Mouse (Mus musculus) neural tube, embryonic 12.5 days (tissue): Measurements from ENCODE around the gene A2ml1. TPM values are rescaled to one million over a fixed set of nuclear protein-coding genes. Genes with fewer than 3 reads are reported as not detected.

Source experiments
- ATAC-seq: fragments of 200-750 bp; cut with Nextera tagmentation; 2 replicates; pipeline ENCODE4 v1.8.0; 2017; ENCODE audit warnings: low read depth, mild to moderate bottlenecking, moderate TSS enrichment, moderate library complexity; ENCODE audit not compliant: low FRiP score
- H3K27ac ChIP-seq: fragments of 300-500 bp; sonication (generic); 2 replicates; pipeline ENCODE4 v1.5.1; 2016
- H3K27me3 ChIP-seq: fragments of 300-500 bp; sonication (generic); replicated peaks from 2 replicates; pipeline ENCODE4 v1.6.1; 2016; ENCODE audit warnings: mild to moderate bottlenecking
- H3K36me3 ChIP-seq: fragments of 300-500 bp; sonication (generic); 2 replicates; pipeline ENCODE4 v1.6.1; 2016; ENCODE audit warnings: mild to moderate bottlenecking
- H3K4me1 ChIP-seq: fragments of 300-500 bp; sonication (generic); 2 replicates; pipeline ENCODE4 v1.6.1; 2016
- H3K4me2 ChIP-seq: fragments of 300-500 bp; sonication (generic); replicated peaks from 2 replicates; pipeline ENCODE4 v1.6.1; 2016; ENCODE audit warnings: mild to moderate bottlenecking
- H3K4me3 ChIP-seq: fragments of 300-500 bp; sonication (generic); 2 replicates; pipeline ENCODE4 v1.5.1; 2016
- H3K9ac ChIP-seq: fragments of 300-500 bp; sonication (generic); 2 replicates; pipeline ENCODE4 v1.6.1; 2016; ENCODE audit warnings: mild to moderate bottlenecking
- H3K9me3 ChIP-seq: fragments of 300-500 bp; sonication (generic); 2 replicates; pipeline ENCODE4 v1.6.1; 2016; ENCODE audit warnings: mild to moderate bottlenecking
- WGBS: fragments of 180-500 bp; shearing (Covaris S2); methylation state at CpG from one replicate; pipeline ENCODE4 v1.1.7; 2016; 5-methylcytosine and 5-hydroxymethylcytosine counted together
- polyA plus RNA-seq: library from polyadenylated mRNA; unstranded; fragments of >200 nt; fragmentation: Nextera tagmentation; extraction: Ambion mirVana; gene quantifications from 2 replicates; pipeline ENCODE4 v1.2.1, GENCODE M21; 2016

A2ml1 gene
- polyA plus RNA-seq, 1 experiment from 2014 or later = not detected

DNA sequence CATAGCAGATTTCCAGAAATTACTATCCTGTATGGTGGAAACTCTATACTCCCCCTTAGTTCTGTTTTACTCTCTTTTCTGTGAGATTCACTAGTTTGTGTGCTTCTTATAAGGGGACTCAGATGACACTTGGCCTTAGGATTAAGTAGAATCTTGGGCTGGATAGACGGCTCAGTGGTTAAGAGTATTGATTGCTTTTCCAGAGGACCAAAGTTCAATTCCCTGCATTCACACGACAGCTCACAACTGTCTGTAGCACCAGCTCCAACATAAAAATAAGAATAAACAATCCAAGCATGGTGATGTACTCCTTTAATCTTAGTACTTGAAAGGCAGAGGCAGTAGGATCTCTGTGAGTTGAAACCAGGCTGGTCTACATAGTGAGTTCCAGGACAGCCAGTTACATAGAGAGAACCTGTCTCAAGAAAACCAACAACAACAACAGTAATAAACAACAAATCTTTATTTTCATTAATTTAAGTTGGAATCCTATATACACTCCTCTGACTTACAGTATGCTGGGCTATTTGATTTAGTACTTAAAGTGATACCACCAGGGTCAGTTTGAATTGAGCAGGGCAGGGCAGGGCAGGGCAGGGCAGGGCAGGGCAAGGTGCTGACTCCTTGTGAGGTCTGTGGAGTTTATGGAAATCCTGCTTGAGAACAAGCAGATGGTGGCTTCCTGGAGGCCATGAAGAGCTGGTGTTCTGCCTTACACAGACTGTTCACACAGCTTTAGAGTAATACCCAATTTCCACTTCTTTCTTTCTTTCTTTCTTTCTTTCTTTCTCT lies 17.0 kb upstream of the A2ml1 start:
- ATAC-seq = no peak
- no peaks in the 10 kb centered on the region for H3K36me3 ChIP-seq
- no peak overlapping the region for H3K27ac ChIP-seq
- WGBS = 69% methylated on average over 2 of the region's 2 CpGs
- no peaks in the 10 kb centered on the region for H3K27me3 ChIP-seq
- no peak overlapping the region for H3K4me2 ChIP-seq
- H3K9me3 ChIP-seq = no peaks in the 10 kb centered on the region
- no peak overlapping the region for H3K9ac ChIP-seq
- peaks cover 3% of the 10 kb centered on the region; the same call in 1 of the 2 replicates for H3K4me1 ChIP-seq
- no peak overlapping the region for H3K4me3 ChIP-seq

- H3K4me1 ChIP-seq = peaks cover 3% of the 10 kb centered on the region; the same call in 1 of the 2 replicates
- no peak overlapping the region for H3K4me3 ChIP-seq
- no peak overlapping the region for H3K27ac ChIP-seq
- H3K9me3 ChIP-seq = no peaks in the 10 kb centered on the region
- peak overlapping the region; percentile 48 for H3K4me2 ChIP-seq
- ATAC-seq = peak; percentile 95
- no peaks in the 10 kb centered on the region for H3K27me3 ChIP-seq
- 13% methylated on average over 9 of the region's 9 CpGs for WGBS
- H3K9ac ChIP-seq = no peak overlapping the region
- no peaks in the 10 kb centered on the region for H3K36me3 ChIP-seq
Measured at GRCm38 (mm10) chr6:128597121-128597522, 15.7 kb upstream of the A2ml1 start.

- Histone ChIP-seq H3K27me3 (no peaks in the 10 kb centered on the region), H3K4me2 (no peak overlapping the region), H3K9me3 (no peaks in the 10 kb centered on the region), H3K36me3 (no peaks in the 10 kb centered on the region), H3K4me3 (no peak overlapping the region), H3K9ac (no peak overlapping the region), H3K4me1 (peaks cover 3% of the 10 kb centered on the region; the same call in 1 of the 2 replicates), H3K27ac (no peak overlapping the region)
- ATAC-seq = no peak
- 89% methylated on average over 9 of the region's 9 CpGs for WGBS
Measured at GRCm38 (mm10) chr6:128594651-128595050, 13.2 kb upstream of the A2ml1 start.

GRCm38 (mm10) chr6:128589426-128589825 lies 8.0 kb upstream of the A2ml1 start:
- H3K9me3 ChIP-seq = no peaks in the 10 kb centered on the region
- no peak for ATAC-seq
- H3K4me1 ChIP-seq = no peaks in the 10 kb centered on the region
- H3K4me2 ChIP-seq = no peak overlapping the region
- H3K4me3 ChIP-seq = no peak overlapping the region
- H3K27ac ChIP-seq = no peak overlapping the region
- H3K9ac ChIP-seq = no peak overlapping the region
- 59% methylated on average over 4 of the region's 4 CpGs for WGBS
- H3K27me3 ChIP-seq = no peaks in the 10 kb centered on the region
- H3K36me3 ChIP-seq = no peaks in the 10 kb centered on the region

- Histone ChIP-seq H3K4me2 (no peak overlapping the region), H3K9ac (no peak overlapping the region), H3K9me3 (no peaks in the 10 kb centered on the region), H3K36me3 (no peaks in the 10 kb centered on the region), H3K27ac (no peak overlapping the region), H3K27me3 (no peaks in the 10 kb centered on the region), H3K4me1 (no peaks in the 10 kb centered on the region), H3K4me3 (no peak overlapping the region)
- no peak for ATAC-seq
- WGBS = 88% methylated on average over 6 of the region's 6 CpGs
Measured at GRCm38 (mm10) chr6:128587619-128588018, 6.2 kb upstream of the A2ml1 start.

DNA sequence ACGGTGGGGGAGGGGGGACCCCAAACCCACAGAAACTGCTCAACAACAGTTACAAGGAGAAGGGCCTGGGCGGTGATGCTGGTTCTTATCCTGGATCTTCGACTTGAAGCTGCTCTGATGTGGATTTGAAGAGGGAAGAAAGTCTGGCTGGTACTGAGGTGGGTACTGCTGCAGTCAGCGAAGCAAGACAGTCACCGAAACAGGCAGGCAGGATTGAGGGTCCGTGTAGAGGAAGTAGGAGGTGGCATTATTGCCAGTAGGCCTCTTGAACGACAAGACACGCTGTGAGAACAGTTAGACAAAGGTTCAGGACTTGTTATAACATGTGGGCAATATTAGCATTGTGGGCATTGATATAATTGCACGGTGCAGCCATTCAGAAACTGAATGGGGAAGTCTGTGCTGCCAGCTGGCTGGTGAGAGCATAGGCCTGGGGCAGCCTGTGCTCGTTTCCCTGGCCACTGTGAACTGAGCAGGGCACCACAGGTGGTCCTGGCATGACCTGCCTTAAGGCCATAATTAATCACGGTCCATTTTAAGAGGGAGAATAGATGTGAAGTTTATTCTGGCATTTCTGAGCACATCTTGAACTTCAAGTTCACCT lies 4.3 kb upstream of the A2ml1 start:
- no peaks in the 10 kb centered on the region for H3K9me3 ChIP-seq
- H3K9ac ChIP-seq = no peak overlapping the region
- no peaks in the 10 kb centered on the region for H3K27me3 ChIP-seq
- no peak overlapping the region for H3K27ac ChIP-seq
- H3K4me2 ChIP-seq = no peak overlapping the region
- ATAC-seq = 0 out of 2 replicates have a peak, but pooled peaks have one; percentile 33
- H3K36me3 ChIP-seq = no peaks in the 10 kb centered on the region
- H3K4me1 ChIP-seq = no peaks in the 10 kb centered on the region
- 64% methylated on average over 11 of the region's 11 CpGs for WGBS
- no peak overlapping the region for H3K4me3 ChIP-seq

DNA sequence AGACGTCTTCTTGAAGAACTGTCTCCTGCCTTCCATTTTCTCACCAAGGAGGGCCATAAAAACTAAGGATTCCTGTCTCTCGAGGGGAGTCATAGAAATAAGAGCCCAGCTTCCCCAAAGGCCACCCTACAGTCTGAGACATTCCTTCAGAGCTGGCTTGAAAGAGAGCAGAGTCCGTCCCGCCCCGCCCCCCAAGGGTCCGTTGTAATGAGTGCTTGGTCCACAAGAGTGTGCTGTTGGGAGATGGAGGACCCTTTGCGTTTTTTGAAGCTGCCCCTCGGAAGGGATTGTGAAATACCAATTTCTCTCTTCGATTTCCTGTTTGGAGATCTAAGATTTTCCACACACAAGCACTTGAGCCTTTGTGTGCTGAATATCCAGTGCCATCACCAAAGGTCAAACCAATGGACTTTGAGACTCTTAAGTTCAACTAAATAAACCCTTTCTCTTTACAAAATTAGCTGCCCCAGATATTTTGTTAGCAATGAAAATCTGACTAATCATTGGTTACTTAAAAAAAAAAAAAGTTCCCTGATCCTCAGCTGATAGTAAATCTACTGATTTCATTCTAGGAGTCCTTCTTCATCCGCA lies 2.8 kb upstream of the A2ml1 start:
- no peak overlapping the region for H3K27ac ChIP-seq
- H3K4me3 ChIP-seq = no peak overlapping the region
- no peak overlapping the region for H3K9ac ChIP-seq
- H3K9me3 ChIP-seq = no peaks in the 10 kb centered on the region
- H3K4me1 ChIP-seq = no peaks in the 10 kb centered on the region
- no peaks in the 10 kb centered on the region for H3K36me3 ChIP-seq
- no peaks in the 10 kb centered on the region for H3K27me3 ChIP-seq
- 27% methylated on average over 10 of the region's 10 CpGs for WGBS
- H3K4me2 ChIP-seq = no peak overlapping the region; the same call in 1 of the 2 replicates
- 0 out of 2 replicates have a peak, but pooled peaks have one; percentile 44 for ATAC-seq

- Histone ChIP-seq H3K36me3 (no peaks in the 10 kb centered on the region), H3K4me2 (no peak overlapping the region), H3K9me3 (no peaks in the 10 kb centered on the region), H3K27me3 (no peaks in the 10 kb centered on the region), H3K9ac (no peak overlapping the region), H3K4me3 (no peak overlapping the region), H3K4me1 (no peaks in the 10 kb centered on the region), H3K27ac (no peak overlapping the region)
- ATAC-seq = no peak
- WGBS = 86% methylated on average over 9 of the region's 9 CpGs
Measured at GRCm38 (mm10) chr6:128577301-128577700, 4.1 kb downstream of the A2ml1 start.

DNA sequence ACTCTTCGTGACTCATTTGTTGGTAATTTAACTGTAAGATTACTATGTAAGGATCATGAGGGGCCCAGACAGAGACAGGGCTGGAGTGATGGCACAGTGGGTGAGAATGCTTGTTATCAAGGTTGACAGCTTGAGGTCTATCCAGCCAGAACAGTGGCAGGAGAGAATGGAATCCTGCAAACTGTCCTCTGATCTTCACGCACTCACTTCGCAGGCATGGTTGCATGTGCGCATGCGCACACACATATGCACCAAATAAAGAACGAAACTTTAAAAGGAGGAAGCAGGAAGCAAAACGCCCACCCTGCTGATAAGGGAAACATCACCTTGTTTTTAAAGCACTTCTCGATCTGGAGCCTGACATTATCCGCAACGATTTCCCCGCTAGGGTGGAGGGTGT lies 14.8 kb downstream of the A2ml1 start:
- no peak overlapping the region for H3K4me3 ChIP-seq
- no peaks in the 10 kb centered on the region for H3K27me3 ChIP-seq
- no peaks in the 10 kb centered on the region for H3K4me1 ChIP-seq
- no peak for ATAC-seq
- WGBS = 93% methylated on average over 11 of the region's 11 CpGs
- H3K4me2 ChIP-seq = no peak overlapping the region
- H3K9me3 ChIP-seq = no peaks in the 10 kb centered on the region
- no peaks in the 10 kb centered on the region for H3K36me3 ChIP-seq
- no peak overlapping the region for H3K9ac ChIP-seq
- no peak overlapping the region for H3K27ac ChIP-seq

DNA sequence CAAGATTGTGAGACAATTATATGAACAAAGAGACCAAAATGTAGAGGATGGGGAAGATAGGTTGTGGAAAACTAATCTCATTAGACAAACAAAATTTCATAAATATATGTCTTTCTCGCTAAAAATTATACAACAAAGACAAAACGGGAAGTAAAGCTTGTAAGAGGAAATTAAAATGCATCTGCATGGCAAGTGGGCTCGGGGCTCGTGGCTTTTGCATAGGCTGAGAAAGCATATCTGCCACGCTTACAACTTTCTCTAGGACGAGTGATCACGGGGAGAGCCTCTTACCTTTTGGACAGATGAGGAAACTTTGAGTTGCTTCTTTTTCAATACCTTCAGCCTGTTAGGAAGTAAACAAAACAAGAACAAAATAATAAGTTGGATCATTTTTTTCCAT lies 27.4 kb downstream of the A2ml1 start:
- no peak overlapping the region for H3K27ac ChIP-seq
- no peaks in the 10 kb centered on the region for H3K27me3 ChIP-seq
- no peaks in the 10 kb centered on the region for H3K36me3 ChIP-seq
- no peak for ATAC-seq
- no peak overlapping the region for H3K4me2 ChIP-seq
- H3K4me1 ChIP-seq = no peaks in the 10 kb centered on the region
- no peak overlapping the region for H3K4me3 ChIP-seq
- 91% methylated on average over 7 of the region's 7 CpGs for WGBS
- no peak overlapping the region for H3K9ac ChIP-seq
- H3K9me3 ChIP-seq = no peaks in the 10 kb centered on the region

GRCm38 (mm10) chr6:128549463-128550452 lies 31.6 kb downstream of the A2ml1 start:
- H3K4me1 ChIP-seq = no peaks in the 10 kb centered on the region
- no peak overlapping the region for H3K4me3 ChIP-seq
- no peak overlapping the region for H3K9ac ChIP-seq
- ATAC-seq = no peak
- H3K27ac ChIP-seq = no peak overlapping the region
- 83% methylated on average over 15 of the region's 15 CpGs for WGBS
- no peaks in the 10 kb centered on the region for H3K27me3 ChIP-seq
- H3K4me2 ChIP-seq = no peak overlapping the region
- no peaks in the 10 kb centered on the region for H3K36me3 ChIP-seq
- H3K9me3 ChIP-seq = no peaks in the 10 kb centered on the region

DNA sequence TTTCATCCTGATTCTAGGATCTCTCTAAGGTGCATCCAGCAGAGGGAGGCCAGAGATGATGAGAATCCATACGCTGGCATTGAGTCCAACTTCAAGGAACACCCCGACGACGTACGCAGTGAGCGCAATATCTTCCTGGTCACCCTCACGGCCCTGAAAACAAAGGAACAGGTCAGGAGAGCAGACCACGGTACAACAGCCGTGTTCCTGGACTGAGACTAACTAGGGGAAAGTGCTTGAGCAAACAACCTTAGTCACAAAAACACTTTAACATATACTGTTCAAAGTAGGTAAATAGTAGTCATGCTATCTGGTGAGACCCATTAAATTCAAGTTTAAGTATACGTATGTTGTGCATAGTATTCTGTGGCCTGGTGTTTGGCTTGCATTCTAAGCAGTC lies 32.9 kb downstream of the A2ml1 start:
- 92% methylated on average over 10 of the region's 10 CpGs for WGBS
- no peaks in the 10 kb centered on the region for H3K27me3 ChIP-seq

More for the DNA sequence above, 32.9 kb downstream of the A2ml1 start:
- H3K36me3 ChIP-seq = no peaks in the 10 kb centered on the region
- H3K4me2 ChIP-seq = no peak overlapping the region
- H3K9ac ChIP-seq = no peak overlapping the region
- no peaks in the 10 kb centered on the region for H3K4me1 ChIP-seq
- ATAC-seq = no peak
- no peak overlapping the region for H3K27ac ChIP-seq
- H3K9me3 ChIP-seq = no peaks in the 10 kb centered on the region
- H3K4me3 ChIP-seq = no peak overlapping the region
